Mouse (Mus musculus): ENCODE data around the gene Depp1. TPM values are rescaled to one million over a fixed set of nuclear protein-coding genes. Genes with fewer than 3 reads are reported as not detected.

The Depp1 gene
- polyA plus RNA-seq, 1 experiment from 2014 or later: 11.1 TPM

- TF ChIP-seq CTCF (IDR thresholded peaks at IDR 0.05): no peak
- ChIA-PET POLR2A (no interaction called here), CTCF (no interaction called here)
- DNase-seq (ENCODE audit: low read depth, low spot score) (no peak), ATAC-seq (no peak)
- in situ Hi-C loops (cut with MboI; ENCODE audit: low pct_unique_long_range_greater_than_20kb): no loop called here
- H3K27me3 ChIP-seq: no peaks in the 10 kb centered on the region
These were observed 29.3 kb downstream of the Depp1 start for GRCm38 (mm10) chr6:116679563-116680288.

GRCm38 (mm10) chr6:116682317-116682716 is 31.9 kb downstream of the Depp1 start:
- no peak for ATAC-seq
- no peak for TF ChIP-seq CTCF (IDR thresholded peaks at IDR 0.05)
- no peaks in the 10 kb centered on the region for H3K27me3 ChIP-seq
- CTCF ChIA-PET: interaction anchor here (1.0 to 1.3 kb wide), 3 partner anchors 10 to 17 kb away, joined by 3 to 5 read pairs (median 3); no protein-coding TSS in a partner anchor
- in situ Hi-C loops (cut with MboI; ENCODE audit: low pct_unique_long_range_greater_than_20kb): no loop called here
- no peak for DNase-seq (ENCODE audit: low read depth, low spot score)
- POLR2A ChIA-PET: interaction anchor here (1.2 kb wide), 1 partner anchor 11 kb away, joined by 4 read pairs; no protein-coding TSS in a partner anchor

- TF ChIP-seq CTCF (IDR thresholded peaks at IDR 0.05): no peak
- DNase-seq (ENCODE audit: low read depth, low spot score) (no peak), ATAC-seq (no peak)
- in situ Hi-C loops (cut with MboI; ENCODE audit: low pct_unique_long_range_greater_than_20kb): loop anchor here (10.0 kb wide), 1 partner anchor 59 kb away; no protein-coding TSS in a partner anchor
- H3K27me3 ChIP-seq: no peaks in the 10 kb centered on the region
- CTCF ChIA-PET: interaction anchor here (1.2 to 7.9 kb wide), 3 partner anchors 17 to 40 kb away, joined by 3 to 62 read pairs (median 3); partner anchors contain the start of gene Depp1
- POLR2A ChIA-PET: interaction anchor here (0.6 to 1.4 kb wide), 2 partner anchors 11 to 25 kb away, joined by 4 to 6 read pairs; no protein-coding TSS in a partner anchor
These were observed 43.2 kb downstream of the Depp1 start for GRCm38 (mm10) chr6:116693639-116694038.

GRCm38 (mm10) chr6:116694346-116694745 is 43.9 kb downstream of the Depp1 start:
- TF ChIP-seq CTCF (IDR thresholded peaks at IDR 0.05): no peak
- no peak for DNase-seq (ENCODE audit: low read depth, low spot score)
- in situ Hi-C loops (cut with MboI; ENCODE audit: low pct_unique_long_range_greater_than_20kb): loop anchor here (10.0 kb wide), 1 partner anchor 60 kb away; no protein-coding TSS in a partner anchor
- H3K27me3 ChIP-seq: no peaks in the 10 kb centered on the region
- ChIA-PET CTCF (interaction anchor here (7.9 kb wide), 1 partner anchor 41 kb away, joined by 62 read pairs; the partner anchor contains the start of gene Depp1), POLR2A (interaction anchor here (0.6 kb wide), 1 partner anchor 24 kb away, joined by 6 read pairs; no protein-coding TSS in a partner anchor)
- ATAC-seq: peak; percentile 90

GRCm38 (mm10) chr6:116697413-116697812 is 47.0 kb downstream of the Depp1 start:
- ATAC-seq (no peak), DNase-seq (ENCODE audit: low read depth, low spot score) (no peak)
- H3K27me3 ChIP-seq: no peaks in the 10 kb centered on the region
- CTCF ChIA-PET: interaction anchor here (0.7 to 7.9 kb wide), 6 partner anchors 10 to 243 kb away, joined by 3 to 62 read pairs (median 6); partner anchors contain the start of gene Depp1
- in situ Hi-C loops (cut with MboI; ENCODE audit: low pct_unique_long_range_greater_than_20kb): loop anchor here (5.0 to 10.0 kb wide), 2 partner anchors 45 to 63 kb away; partner anchors contain the start of gene Depp1
- POLR2A ChIA-PET: interaction anchor here (0.5 to 1.5 kb wide), 2 partner anchors 46 to 1060 kb away, joined by 4 read pairs; no protein-coding TSS in a partner anchor
- peak; percentile 93 for TF ChIP-seq CTCF (IDR thresholded peaks at IDR 0.05)

GRCm38 (mm10) chr6:116697896-116698425 is 47.6 kb downstream of the Depp1 start:
- CTCF ChIA-PET: interaction anchor here (0.9 to 7.9 kb wide), 4 partner anchors 15 to 243 kb away, joined by 3 to 62 read pairs (median 8); partner anchors contain the start of gene Depp1
- in situ Hi-C loops (cut with MboI; ENCODE audit: low pct_unique_long_range_greater_than_20kb): loop anchor here (5.0 to 10.0 kb wide), 2 partner anchors 46 to 63 kb away; partner anchors contain the start of gene Depp1
- no peak for DNase-seq (ENCODE audit: low read depth, low spot score)

GRCm38 (mm10) chr6:116700821-116701220 is 50.4 kb downstream of the Depp1 start:
- in situ Hi-C loops (cut with MboI; ENCODE audit: low pct_unique_long_range_greater_than_20kb): no loop called here
- ATAC-seq: no peak
- TF ChIP-seq CTCF (IDR thresholded peaks at IDR 0.05): no peak
- ChIA-PET POLR2A (no interaction called here), CTCF (interaction anchor here (1.1 to 2.2 kb wide), 2 partner anchors 9 to 17 kb away, joined by 3 to 5 read pairs; no protein-coding TSS in a partner anchor)
- DNase-seq (ENCODE audit: low read depth, low spot score): no peak
- H3K27me3 ChIP-seq: no peaks in the 10 kb centered on the region

More at GRCm38 (mm10) chr6:116697896-116698425, 47.6 kb downstream of the Depp1 start:
- TF ChIP-seq CTCF (IDR thresholded peaks at IDR 0.05): no peak
- POLR2A ChIA-PET: interaction anchor here (0.5 to 1.5 kb wide), 2 partner anchors 46 to 1061 kb away, joined by 4 read pairs; no protein-coding TSS in a partner anchor
- ATAC-seq: no peak
- no peaks in the 10 kb centered on the region for H3K27me3 ChIP-seq

Other genes starting within 250 kb of the Depp1 start
- gene Alox5, start 189.4 kb upstream of the Depp1 start, polyA plus RNA-seq (2021): not detected
- gene Olfr211, start 161.5 kb upstream of the Depp1 start, polyA plus RNA-seq (2021): not detected
- 0.04 TPM for gene Olfr212, start 144.1 kb upstream of the Depp1 start, polyA plus RNA-seq (2021)
- gene Olfr213, start 112.2 kb upstream of the Depp1 start, polyA plus RNA-seq (2021): not detected
- 17.2 TPM for gene Gm5580, start 99.5 kb upstream of the Depp1 start, polyA plus RNA-seq (2021)
- not detected for gene Olfr214, start 96.4 kb upstream of the Depp1 start, polyA plus RNA-seq (2021)
- gene Olfr215, start 66.4 kb upstream of the Depp1 start, polyA plus RNA-seq (2021): not detected
- 43.7 TPM for gene Zfp422, start 21.6 kb upstream of the Depp1 start, polyA plus RNA-seq (2021)
- gene Rassf4, start 23.3 kb downstream of the Depp1 start, polyA plus RNA-seq (2021): 0.71 TPM
- gene Tmem72, start 66.3 kb downstream of the Depp1 start, polyA plus RNA-seq (2021): 7.8 TPM